Mouse (Mus musculus): ENCODE results near the gene Ifna16.

DNA sequence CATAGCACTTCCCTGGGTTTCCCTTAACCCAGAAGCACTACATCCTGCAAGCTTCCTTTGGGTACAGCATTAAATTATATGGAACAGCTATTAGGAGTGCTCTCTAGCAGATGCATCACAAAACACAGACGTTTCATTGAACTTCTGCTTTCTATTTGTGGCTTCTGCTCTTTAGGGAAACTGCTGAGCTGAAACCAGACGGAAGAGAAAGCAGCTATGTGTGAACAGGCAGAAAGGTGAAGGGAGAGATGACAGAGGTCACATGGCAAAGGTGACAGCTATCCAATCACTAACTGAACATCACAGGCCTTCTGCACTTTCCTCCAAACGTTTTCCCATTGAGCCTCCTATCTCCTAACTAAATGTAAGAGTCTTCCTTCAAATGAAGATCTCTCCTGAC lies 29.2 kb upstream of the Ifna16 start:
- TF ChIP-seq CTCF (IDR thresholded peaks at IDR 0.05; ENCODE audit: low read depth), result no peak
- no peak for TF ChIP-seq EP300 (IDR thresholded peaks at IDR 0.05; ENCODE audit: low read depth)
